Mouse (Mus musculus) spleen, embryonic (tissue): ENCODE results near the gene Cbfb.

Experiments
- CTCF ChIA-PET: fragments of 350-600 bp; sonication (Branson Sonifier 250); formaldehyde crosslinking; loops from one replicate; lab custom pipeline; 2022; lab: Charles Lee

The Cbfb gene

DNA sequence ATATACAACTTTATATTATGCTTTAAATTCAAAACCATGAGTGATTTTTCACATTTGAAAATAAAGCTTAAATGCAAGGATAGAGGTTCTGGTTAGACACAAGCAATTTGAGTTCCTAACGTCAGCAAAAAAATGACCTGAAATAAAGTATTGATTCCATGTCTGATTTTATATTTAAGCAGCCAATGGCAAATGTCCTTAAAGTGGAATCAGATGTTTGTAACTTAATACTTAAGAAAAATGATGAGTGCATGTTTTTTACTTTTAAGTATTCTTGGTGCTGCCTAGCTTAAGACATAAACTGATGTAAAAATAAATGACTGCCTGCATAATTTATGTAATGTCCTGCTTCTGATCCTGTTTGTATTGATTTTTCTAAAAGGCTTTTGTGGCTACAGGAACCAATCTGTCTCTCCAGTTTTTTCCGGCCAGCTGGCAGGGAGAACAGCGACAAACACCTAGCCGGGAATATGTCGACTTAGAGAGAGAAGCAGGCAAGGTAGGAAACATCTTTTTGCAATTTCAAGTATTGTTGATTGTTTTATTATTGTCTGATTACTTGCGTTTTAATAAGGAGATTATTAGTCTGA lies 7.8 kb downstream of the Cbfb start:
- CTCF ChIA-PET = no interaction called here

GRCm38 (mm10) chr8:105182201-105182600 lies 11.7 kb downstream of the Cbfb start:
- CTCF ChIA-PET = no interaction called here

DNA sequence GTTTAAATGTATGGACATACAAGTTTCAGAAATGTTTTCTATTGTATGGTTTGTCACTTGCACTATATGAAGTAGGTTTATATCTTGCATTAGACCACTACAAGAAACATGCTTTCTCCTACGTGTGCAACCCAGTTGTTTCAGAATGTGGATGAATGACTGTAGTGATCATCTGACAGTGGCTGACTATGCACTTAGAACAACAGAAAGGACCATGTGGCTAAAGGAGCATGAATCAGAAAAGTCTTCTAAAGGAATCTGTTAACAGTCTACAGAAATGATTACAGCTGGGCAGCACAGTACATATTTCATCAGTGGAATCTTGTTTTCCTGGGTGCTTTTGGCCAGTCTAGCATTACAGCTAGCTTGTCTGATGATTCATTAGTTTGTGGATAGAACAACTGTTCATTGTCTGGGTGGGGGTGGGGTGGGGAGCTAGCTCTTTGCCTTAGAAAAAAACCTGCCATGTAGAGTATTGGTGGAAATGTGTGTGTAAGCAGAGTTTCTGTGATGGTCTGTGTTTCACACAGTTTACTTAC lies 16.1 kb downstream of the Cbfb start:
- CTCF ChIA-PET = no interaction called here

DNA sequence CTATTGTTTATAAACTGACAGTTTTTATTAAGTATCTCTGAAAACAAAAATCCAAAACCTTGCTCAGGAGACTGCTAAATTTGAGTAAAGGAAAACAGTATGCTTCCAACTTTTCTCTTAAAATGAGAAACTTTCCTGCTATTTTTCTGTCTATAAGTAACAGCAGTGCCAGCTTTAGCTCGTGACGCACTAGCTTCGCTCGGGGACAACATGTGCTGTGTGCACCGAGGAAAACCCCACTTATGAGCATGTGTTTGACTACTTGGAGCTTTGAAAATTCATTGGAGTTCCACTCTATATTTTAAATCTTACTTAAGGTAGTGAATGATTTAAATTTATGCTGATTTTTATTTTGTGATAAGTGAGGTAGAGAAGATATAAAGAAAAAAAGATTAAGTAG lies 21.7 kb downstream of the Cbfb start:
- CTCF ChIA-PET = no interaction called here

DNA sequence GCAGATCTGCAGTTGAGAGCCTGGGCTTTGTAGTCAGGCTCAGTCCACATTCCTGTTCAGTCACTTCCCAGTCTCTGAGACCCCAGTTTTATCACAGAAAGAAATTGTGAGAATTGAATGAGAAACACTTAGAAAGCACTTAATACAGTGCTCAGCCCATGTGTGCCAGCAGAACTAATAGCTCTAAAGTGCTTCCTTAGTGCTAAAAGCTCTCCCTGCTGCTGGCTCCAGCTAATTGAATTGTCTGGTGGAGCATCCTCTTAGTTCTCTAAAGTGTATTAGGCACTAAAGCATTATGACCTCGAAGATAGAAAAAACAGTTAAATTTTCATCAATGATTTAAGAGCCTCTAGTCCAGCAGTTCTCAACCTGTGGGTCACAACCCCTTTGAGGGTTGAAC lies 35.3 kb downstream of the Cbfb start:
- CTCF ChIA-PET = no interaction called here

GRCm38 (mm10) chr8:105206766-105207275 lies 36.3 kb downstream of the Cbfb start:
- CTCF ChIA-PET = no interaction called here

- CTCF ChIA-PET = no interaction called here
These were observed 37.3 kb downstream of the Cbfb start for GRCm38 (mm10) chr8:105207675-105208273.

DNA sequence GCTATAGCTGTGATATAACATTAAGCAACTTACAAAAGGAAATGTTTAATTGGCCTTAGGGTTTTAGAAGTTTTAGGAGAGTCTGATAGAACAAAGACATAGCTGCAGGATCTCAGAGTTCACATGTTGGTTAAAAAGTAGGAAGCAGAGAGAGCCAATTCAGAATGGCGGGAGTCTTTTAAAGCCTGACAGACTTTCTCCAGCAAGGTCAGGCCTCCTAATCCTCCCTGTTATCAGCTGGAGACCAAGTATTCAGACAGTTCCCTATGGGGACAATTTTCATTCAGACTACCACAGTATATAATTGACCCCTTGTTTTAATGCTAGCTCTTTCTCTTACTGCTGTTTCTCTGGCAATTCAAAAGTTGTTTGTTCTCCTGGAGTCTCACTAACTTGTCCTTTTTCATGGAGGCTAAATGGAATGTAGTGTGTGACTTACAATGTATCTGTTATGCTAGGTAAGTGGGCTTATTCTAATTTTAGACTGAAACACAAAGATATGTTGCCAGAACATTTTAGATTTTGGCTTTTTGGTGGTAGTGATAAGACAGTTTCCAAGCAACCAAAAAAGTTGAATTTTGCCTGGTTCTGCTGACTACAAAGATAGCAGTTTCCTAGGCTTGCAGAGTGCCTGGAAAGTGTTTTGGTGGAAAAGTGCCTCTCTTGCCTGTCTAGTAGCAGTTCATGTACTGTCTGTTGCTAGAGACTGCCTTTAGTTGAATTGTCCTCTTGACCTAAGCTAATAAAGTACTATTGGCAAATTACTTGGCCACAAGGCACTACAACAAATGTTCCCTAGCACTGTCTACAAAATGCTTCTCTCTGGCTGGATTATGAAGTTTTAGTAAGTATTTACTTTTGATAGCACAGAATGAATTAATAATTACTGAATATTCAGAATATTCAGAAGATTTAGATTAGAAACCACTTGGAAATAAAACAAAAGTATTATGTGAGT lies 39.0 kb downstream of the Cbfb start:
- CTCF ChIA-PET = no interaction called here

DNA sequence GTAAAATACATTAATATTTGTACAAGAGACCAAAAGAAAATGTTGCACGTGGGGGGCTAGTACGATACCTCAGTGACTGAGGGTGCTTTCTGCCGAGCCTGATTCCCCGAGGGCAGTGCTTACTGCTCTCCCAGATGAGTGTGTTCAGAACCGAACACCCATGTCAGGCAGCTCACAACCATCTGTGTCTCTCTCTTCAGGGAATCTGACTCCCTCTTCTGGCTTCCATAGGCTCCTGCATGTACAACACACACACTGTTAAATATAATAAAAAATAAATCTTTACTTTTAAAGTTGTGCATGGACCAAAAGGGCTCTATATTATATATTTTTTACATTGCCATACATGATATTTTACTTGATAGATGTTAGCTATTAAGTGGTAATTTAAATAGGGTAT lies 43.6 kb downstream of the Cbfb start:
- CTCF ChIA-PET = interaction anchor here (0.7 kb wide), 1 partner anchor 667 kb away, joined by 3 read pairs; no protein-coding TSS in a partner anchor

DNA sequence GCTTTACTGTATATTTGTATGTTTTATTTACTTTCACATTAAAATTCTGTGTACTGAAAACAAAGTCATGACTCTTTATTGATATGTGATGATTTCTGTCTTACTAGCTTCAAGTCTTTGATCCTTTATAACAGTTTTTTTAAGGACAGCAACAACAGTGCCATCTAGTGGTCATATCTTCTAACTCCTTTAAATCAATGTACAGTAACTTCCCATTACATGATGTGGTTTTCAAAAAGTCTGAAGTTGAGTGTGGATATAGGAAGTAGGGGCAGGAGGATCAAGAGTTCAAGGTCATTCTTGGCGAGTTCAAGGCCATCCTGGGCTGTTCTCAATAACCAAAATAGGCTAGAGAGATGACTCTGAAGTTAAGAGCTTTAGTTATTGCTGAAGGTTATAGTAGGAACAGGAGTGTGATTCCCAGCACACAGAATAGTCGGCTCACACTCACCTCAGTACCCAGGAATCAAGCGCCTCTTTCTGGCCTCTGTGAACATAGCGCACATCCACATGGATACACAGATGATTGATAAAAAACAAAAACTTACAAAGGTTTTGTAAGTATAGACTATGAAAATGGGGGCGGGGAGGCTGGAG lies 47.5 kb downstream of the Cbfb start:
- CTCF ChIA-PET = interaction anchor here (0.6 to 1.7 kb wide), 3 partner anchors 59 to 80 kb away, joined by 4 to 9 read pairs (median 5); no protein-coding TSS in a partner anchor

DNA sequence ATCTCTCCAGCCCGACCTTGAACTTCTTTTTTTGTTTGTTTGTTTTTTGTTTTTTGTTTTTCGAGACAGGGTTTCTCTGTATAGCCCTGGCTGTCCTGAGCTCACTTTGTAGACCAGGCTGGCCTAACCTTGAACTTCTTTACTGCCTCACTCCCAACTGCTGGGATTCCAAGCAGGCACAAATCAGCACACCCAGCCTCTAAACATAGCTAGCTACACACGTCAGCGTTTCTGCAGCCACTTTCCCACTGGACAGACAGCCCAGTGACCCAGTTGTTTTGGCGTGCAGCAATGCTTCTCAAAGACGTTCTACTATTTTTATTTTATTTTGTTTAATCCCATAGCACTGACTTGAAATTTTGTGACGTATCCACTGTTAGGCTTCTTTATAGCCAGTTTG lies 53.4 kb downstream of the Cbfb start:
- CTCF ChIA-PET = interaction anchor here (0.6 to 1.2 kb wide), 2 partner anchors 20 to 99 kb away, joined by 3 read pairs; no protein-coding TSS in a partner anchor

GRCm38 (mm10) chr8:105224413-105225271 lies 54.2 kb downstream of the Cbfb start, which contains the start of gene D230025D16Rik:
Gene D230025D16Rik (plus strand): TSS chr8:105225145.
- CTCF ChIA-PET = interaction anchor here (1.2 kb wide), 1 partner anchor 21 kb away, joined by 3 read pairs; no protein-coding TSS in a partner anchor

DNA sequence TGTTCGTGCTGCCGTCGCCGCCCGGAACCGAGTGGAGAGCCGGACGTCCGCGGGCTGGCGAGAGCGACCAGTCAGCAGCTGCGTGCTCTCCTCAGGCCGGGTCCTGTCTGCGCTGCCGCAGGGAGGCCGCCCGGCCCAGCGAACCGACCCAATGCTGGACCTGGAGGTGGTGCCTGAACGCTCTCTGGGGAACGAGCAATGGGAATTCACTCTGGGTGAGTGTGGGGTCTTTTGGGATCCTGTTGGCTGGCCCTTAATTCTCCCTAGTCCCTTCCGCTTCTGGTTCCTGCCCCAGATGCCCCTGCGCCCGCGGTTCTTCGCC lies 54.8 kb downstream of the Cbfb start:
- CTCF ChIA-PET = no interaction called here

GRCm38 (mm10) chr8:105225917-105226316 lies 55.4 kb downstream of the Cbfb start:
- CTCF ChIA-PET = interaction anchor here (0.9 kb wide), 1 partner anchor 88 kb away, joined by 3 read pairs; no protein-coding TSS in a partner anchor

DNA sequence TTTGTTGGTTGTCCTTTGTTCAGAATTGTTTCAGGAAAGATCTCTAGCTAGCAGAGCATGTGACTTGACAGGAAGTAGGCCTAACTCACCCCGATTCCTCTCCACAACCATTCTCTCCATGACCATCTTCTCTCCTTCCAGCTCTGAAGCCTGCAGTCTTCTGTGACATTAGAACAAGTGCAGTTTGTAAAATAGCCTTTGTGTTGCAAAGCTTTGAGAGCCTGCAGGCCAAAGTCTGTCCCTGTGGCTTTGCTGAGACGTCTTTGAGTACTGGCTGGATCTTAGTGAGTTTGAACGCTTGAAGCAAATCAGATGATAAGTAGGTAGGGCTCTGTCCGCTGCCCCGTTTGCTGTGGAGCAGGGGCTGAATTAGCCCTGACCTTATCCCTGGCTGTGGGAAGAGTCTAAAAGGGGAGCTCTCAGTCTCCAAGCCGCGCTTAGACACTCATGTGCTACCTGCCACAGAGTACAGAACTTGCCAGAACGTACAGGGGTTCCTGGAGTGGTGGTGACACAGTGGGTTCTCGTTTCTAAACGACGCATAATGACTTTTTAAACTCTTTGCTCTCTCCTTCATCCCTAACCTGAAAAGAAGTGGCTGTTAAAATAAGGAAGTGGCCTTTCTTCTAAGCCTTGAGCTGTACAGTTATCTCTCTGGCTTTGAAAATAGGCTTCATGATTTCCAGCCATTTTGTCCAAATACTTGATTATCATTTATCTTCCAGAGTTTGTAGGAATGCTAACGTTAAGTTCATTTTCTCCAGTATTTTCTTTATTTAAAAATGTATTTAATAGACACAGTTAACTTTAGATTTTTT lies 61.2 kb downstream of the Cbfb start:
- CTCF ChIA-PET = interaction anchor here (0.6 to 1.4 kb wide), 2 partner anchors 11 to 28 kb away, joined by 3 to 6 read pairs; no protein-coding TSS in a partner anchor

DNA sequence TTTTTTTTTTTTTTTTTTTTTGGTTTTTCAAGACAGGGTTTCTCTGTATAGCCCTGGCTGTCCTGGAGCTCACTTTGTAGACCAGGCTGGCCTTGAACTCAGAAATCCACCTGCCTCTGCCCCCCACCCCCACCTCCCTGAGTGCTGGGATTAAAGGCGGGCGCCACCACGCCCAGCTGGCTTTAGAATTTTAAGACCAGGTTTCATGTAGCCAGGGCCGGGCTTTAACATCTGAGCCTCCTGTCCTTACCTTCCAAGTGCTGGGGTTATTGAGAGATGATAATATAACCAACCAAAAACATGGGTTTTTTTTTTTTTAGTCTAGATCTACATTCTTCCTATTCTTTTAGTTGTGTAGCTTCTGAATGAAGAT lies 61.8 kb downstream of the Cbfb start:
- CTCF ChIA-PET = interaction anchor here (0.6 to 1.4 kb wide), 2 partner anchors 12 to 27 kb away, joined by 3 to 6 read pairs; no protein-coding TSS in a partner anchor

DNA sequence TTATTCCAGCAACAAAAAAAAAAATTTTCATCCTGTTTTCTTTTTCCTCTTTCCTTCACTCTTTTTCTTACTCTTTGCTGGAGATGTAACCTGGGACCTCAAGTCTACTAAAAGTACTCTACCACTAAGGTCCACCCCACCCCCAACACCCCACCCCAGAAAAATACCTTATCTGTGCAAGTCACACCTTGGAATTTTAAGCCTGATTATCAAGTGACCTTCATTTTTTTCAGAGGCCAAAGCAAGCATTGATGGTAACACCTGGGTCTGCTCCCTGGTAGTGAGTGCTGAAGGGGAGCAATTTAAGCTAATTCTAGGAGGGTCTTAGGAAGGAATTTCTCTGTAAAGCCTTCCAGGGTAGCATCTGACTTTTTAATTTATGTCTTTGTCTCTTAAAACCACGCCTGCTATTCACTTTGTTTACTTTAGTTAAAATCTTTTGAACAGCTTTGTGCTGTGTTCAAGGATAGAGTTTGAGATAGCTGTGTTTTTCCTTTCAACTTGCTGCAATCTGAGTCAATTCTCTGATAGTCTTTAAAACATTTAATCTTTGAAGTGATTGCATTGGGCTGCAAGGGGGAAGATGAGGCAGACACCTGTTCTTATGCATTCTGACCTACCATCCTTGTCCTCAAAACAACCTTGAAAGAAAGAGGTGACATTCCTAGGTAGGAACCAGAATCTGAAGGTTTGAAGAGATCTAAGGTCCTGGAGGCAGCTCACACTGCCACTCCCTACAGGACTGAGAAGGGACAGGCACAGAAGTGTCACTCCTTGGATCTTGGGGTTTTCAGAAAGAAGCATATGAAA lies 62.9 kb downstream of the Cbfb start:
- CTCF ChIA-PET = no interaction called here

- CTCF ChIA-PET = no interaction called here
These were observed 64.7 kb downstream of the Cbfb start for GRCm38 (mm10) chr8:105235206-105235605.
